ENCODE assay signal across 21 mouse cellular contexts in the genomic region with DNA sequence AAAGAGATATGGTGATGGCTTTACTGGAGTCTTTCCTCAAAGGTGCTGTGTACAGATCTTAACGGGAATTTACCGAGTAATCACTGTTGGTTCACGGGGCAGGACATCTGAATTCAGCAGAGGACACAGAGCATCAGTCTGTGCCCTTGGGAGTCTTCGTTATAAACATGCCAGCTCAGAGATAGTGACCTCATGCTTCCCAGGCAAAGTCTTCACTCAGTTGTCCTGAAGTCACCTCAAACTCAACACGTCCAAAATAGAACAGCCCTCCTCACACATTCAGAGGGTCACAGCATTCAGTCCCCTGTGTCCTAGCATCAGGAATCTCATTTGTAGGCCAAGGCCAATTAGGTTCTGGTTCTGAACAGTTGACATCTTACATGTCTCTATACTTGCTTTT.
A peak's percentile ranks its signal among the peaks of the same experiment; 100 is the strongest.
DNase-seq lines count a peak whose midpoint lies in the region; ATAC-seq and TF ChIP-seq lines count a peak whose summit lies in the region.
"Had no signal": no experiment of that assay in that cellular context is flagged by ENCODE, and none has a peak within 500 bp of the region (broad histone marks: within the 10 kb centered on the region; RNA-seq: fewer than 3 reads in every experiment).

No protein-coding gene starts in this region.

- H3K4me1 ChIP-seq in heart, postnatal 0 days (ENCODE audit: control insufficient read depth, insufficient read depth), result peaks cover 12% of the 10 kb centered on the region
- H3K4me1 ChIP-seq: forebrain, embryonic 13.5 days; hindbrain, embryonic 13.5 days had no signal

- WGBS in heart, postnatal 0 days, result 54% methylated on average over 5 of the region's 5 CpGs

- H3K4me3 ChIP-seq in heart, postnatal 0 days (ENCODE audit: low read depth, low read length), result no peak overlapping the region
- H3K4me3 ChIP-seq: embryonic facial prominence, embryonic 13.5 days; forebrain, embryonic 13.5 days; heart, embryonic 13.5 days; hindbrain, embryonic 13.5 days had no signal

- ATAC-seq in heart, postnatal 0 days (ENCODE audit: insufficient read depth, low read depth), result peak; percentile 81
- ATAC-seq: activated CD4-positive, CD25-positive, alpha-beta regulatory T cell, adult 4 months; forebrain, embryonic 13.5 days; forebrain, postnatal 0 days; hindbrain, postnatal 0 days; Patski had no signal

- no peaks in the 10 kb centered on the region for H3K9me3 ChIP-seq in heart, postnatal 0 days (replicated peaks; ENCODE audit: control insufficient read depth, low read length)
- H3K9me3 ChIP-seq: embryonic facial prominence, embryonic 13.5 days; forebrain, embryonic 13.5 days; heart, embryonic 13.5 days; hindbrain, embryonic 13.5 days had no signal

- H3K9ac ChIP-seq in heart, postnatal 0 days (replicated peaks; ENCODE audit: low read depth, low read length), result no peak overlapping the region
- H3K9ac ChIP-seq: embryonic facial prominence, embryonic 13.5 days; forebrain, embryonic 13.5 days; forebrain, postnatal 0 days; heart, embryonic 13.5 days; hindbrain, embryonic 13.5 days had no signal

- H3K36me3 ChIP-seq in heart, postnatal 0 days (replicated peaks; ENCODE audit: control insufficient read depth, insufficient read depth, low read length), result no peaks in the 10 kb centered on the region
- H3K36me3 ChIP-seq: embryonic facial prominence, embryonic 13.5 days; heart, embryonic 13.5 days; hindbrain, embryonic 13.5 days had no signal

- no peak overlapping the region for H3K27ac ChIP-seq in heart, postnatal 0 days (ENCODE audit: low read depth)
- H3K27ac ChIP-seq: embryonic facial prominence, embryonic 13.5 days; forebrain, embryonic 13.5 days; heart, embryonic 13.5 days; hindbrain, embryonic 13.5 days; hindbrain, postnatal 0 days had no signal

- TF ChIP-seq CTCF in heart, postnatal 0 days (IDR thresholded peaks at IDR 0.05; ENCODE audit: low read depth), result no peak

- TF ChIP-seq EP300 in heart, postnatal 0 days (IDR thresholded peaks at IDR 0.05; ENCODE audit: low read depth), result no peak

- H3K4me2 ChIP-seq in heart, postnatal 0 days (ENCODE audit: low read depth, low read length), result no peak overlapping the region
- H3K4me2 ChIP-seq: embryonic facial prominence, embryonic 13.5 days; forebrain, embryonic 13.5 days; heart, embryonic 13.5 days; hindbrain, embryonic 13.5 days had no signal

- intact Hi-C loops in heart, postnatal 14 days (cut with DNase I), result no loop called here

- no peaks in the 10 kb centered on the region for H3K27me3 ChIP-seq in heart, postnatal 0 days (ENCODE audit: control insufficient read depth, insufficient read depth, low read length)
- H3K27me3 ChIP-seq: CH12.LX; embryonic facial prominence, embryonic 13.5 days; forebrain, embryonic 13.5 days; heart, embryonic 13.5 days; hindbrain, embryonic 13.5 days; Patski had no signal

- DNase-seq in heart, adult 11 months, result peak; percentile 95
- no peak for DNase-seq in heart, postnatal 4 days
- DNase-seq in heart, postnatal 0 days (ENCODE audit: low spot score), result peak; percentile 16
- no peak for DNase-seq in heart, postnatal 14 days
- DNase-seq in adipocyte (ENCODE audit: low spot score), result peak; percentile 25
- DNase-seq in skeletal muscle tissue, adult 2 months (ENCODE audit: low read depth, low spot score), result peak; percentile 59
- DNase-seq: adrenal gland, postnatal 14 days; cerebellum, adult 18-20 months; cerebellum, adult 9-11 months; cerebellum, postnatal 36 days; forebrain, postnatal 0 days; gastrocnemius, postnatal 14 days; kidney, adult 18-20 months had no signal

Comparison
In these comparisons a context has a peak if more than half of its experiments do, and no peak if none do; other contexts are left out.
1. DNase-seq: peak in heart, adult 11 months (single experiment), heart, postnatal 0 days (single experiment), adipocyte (single experiment) and skeletal muscle tissue, adult 2 months (single experiment); none in heart, postnatal 4 days (single experiment) and heart, postnatal 14 days (0 of 2).